Mouse (Mus musculus): ENCODE results near the gene Iqsec1.

DNA sequence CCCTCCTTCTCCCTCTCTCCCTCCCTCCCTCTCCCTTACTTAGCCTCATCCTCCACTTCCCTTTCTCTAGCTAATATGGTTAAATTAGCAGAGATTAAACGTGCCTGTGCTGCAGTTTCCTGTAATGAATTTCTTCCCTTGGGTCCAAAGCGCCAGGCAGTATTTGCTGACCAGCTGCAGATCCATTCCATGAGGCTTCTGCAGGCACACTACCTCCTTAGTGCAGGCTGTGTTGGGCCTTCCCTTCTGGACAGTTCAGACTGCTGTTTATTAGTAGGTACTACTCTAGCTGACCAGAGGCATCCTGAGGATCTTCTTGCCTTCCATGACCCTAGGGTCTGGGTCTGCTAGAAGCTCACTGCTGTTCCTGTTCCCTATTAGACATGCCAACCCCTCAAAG is 72.9 kb downstream of the Iqsec1 start:
- TF ChIP-seq POLR2A (IDR thresholded peaks at IDR 0.05; ENCODE audit: borderline replicate concordance, extremely low read depth, low read depth, low read length) (no peak), CTCF (IDR thresholded peaks at IDR 0.05; ENCODE audit: insufficient read depth, low read length) (no peak)
